Mouse (Mus musculus): ENCODE measurements around the gene Taar4.

GRCm38 (mm10) chr10:24006442-24006841 is 46.1 kb downstream of the Taar4 start:
- TF ChIP-seq CTCF (IDR thresholded peaks at IDR 0.05; ENCODE audit: borderline replicate concordance, insufficient read depth, low read depth, low read length) (no peak), POLR2A (IDR thresholded peaks at IDR 0.05; ENCODE audit: borderline replicate concordance, insufficient read depth, low read length) (no peak)

Measured in cerebellum, adult 2 months (tissue).